ENCODE assay signal across 11 mouse cellular contexts in the genomic region with DNA sequence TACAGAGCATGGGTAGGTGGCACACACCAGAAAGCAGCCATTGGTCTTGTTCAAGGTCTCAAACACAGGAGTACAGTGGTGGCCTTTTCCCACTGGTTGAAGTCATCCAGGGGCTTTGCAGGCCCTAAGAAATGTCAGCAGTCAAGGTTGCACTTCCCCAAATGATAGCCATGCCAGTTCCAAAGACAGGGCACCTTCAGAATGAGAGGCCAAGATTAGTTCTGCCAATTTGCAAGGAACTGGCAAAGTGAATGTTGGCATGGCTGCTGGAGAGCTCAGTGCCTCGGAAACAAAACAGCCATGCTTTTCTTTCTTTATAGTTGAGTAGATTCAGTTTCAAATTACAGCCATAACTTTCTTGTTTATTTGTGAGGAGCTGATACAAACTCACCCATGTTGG.
"Had no signal": no experiment of that assay in that cellular context is flagged by ENCODE, and none has a peak within 500 bp of the region (broad histone marks: within the 10 kb centered on the region; RNA-seq: fewer than 3 reads in every experiment).

No protein-coding gene starts in this region.

- ATAC-seq: midbrain, embryonic 16.5 days had no signal

- DNase-seq: kidney, postnatal 36 days; left cerebral cortex, postnatal 4 days; lung, adult 18-20 months; retina, postnatal 1 day; thymus, postnatal 4 days had no signal

- H3K27me3 ChIP-seq: limb, embryonic 13.5 days; midbrain, embryonic 12.5 days; neural tube, embryonic 13.5 days had no signal

- H3K9ac ChIP-seq: limb, embryonic 13.5 days; liver, embryonic 14.5 days; midbrain, embryonic 12.5 days; neural tube, embryonic 13.5 days had no signal

- H3K27ac ChIP-seq: kidney, postnatal 0 days; limb, embryonic 13.5 days; liver, embryonic 14.5 days; midbrain, embryonic 12.5 days; neural tube, embryonic 13.5 days had no signal

- H3K4me1 ChIP-seq: limb, embryonic 13.5 days; midbrain, embryonic 12.5 days; neural tube, embryonic 13.5 days had no signal

- H3K36me3 ChIP-seq: limb, embryonic 13.5 days; midbrain, embryonic 12.5 days; neural tube, embryonic 13.5 days had no signal

- H3K4me2 ChIP-seq: limb, embryonic 13.5 days; midbrain, embryonic 12.5 days; neural tube, embryonic 13.5 days had no signal

- H3K9me3 ChIP-seq: limb, embryonic 13.5 days; midbrain, embryonic 12.5 days; neural tube, embryonic 13.5 days had no signal

- H3K4me3 ChIP-seq: limb, embryonic 13.5 days; midbrain, embryonic 12.5 days; neural tube, embryonic 13.5 days had no signal
